Mouse (Mus musculus) testis, adult 2 months (tissue): ENCODE results near the gene Tmed3. TPM values are rescaled to one million over a fixed set of nuclear protein-coding genes. Genes with fewer than 3 reads are reported as not detected.

ENCODE experiments used
- H3K27ac ChIP-seq: fragments of 200-500 bp; 2 replicates; pipeline ENCODE4 v1.5.1; 2012; ENCODE audit warnings: low read depth, low read length; ENCODE audit not compliant: control insufficient read depth, insufficient read depth
- H3K27me3 ChIP-seq: fragments of 200-500 bp; 2 replicates; pipeline ENCODE4 v1.6.1; 2012; ENCODE audit warnings: mild to moderate bottlenecking, low read length, moderate library complexity; ENCODE audit not compliant: control insufficient read depth, insufficient read depth
- H3K36me3 ChIP-seq: fragments of 200-500 bp; 2 replicates; pipeline ENCODE4 v1.6.1; 2012; ENCODE audit warnings: mild to moderate bottlenecking, low read length; ENCODE audit not compliant: control insufficient read depth, insufficient read depth
- H3K4me1 ChIP-seq: fragments of 200-500 bp; 2 replicates; pipeline ENCODE4 v1.6.1; 2012; ENCODE audit warnings: low read length; ENCODE audit not compliant: control insufficient read depth, insufficient read depth
- H3K4me3 ChIP-seq: fragments of 200-500 bp; 2 replicates; pipeline ENCODE4 v1.5.1; 2012; ENCODE audit warnings: low read depth, mild to moderate bottlenecking, low read length, moderate library complexity, mixed read lengths; ENCODE audit not compliant: control insufficient read depth
- CTCF ChIP-seq: fragments of 200-500 bp; IDR thresholded peaks from 2 replicates; pipeline ENCODE4 v1.5.1; 2012; ENCODE audit warnings: low read depth, mild to moderate bottlenecking, inconsistent platforms, low read length, moderate library complexity; ENCODE audit not compliant: control insufficient read depth, insufficient read depth, insufficient replicate concordance
- POLR2A ChIP-seq: fragments of 200-500 bp; IDR thresholded peaks from 2 replicates; pipeline ENCODE4 v1.6.1; 2012; ENCODE audit warnings: low read depth, mild to moderate bottlenecking, inconsistent platforms, low read length, moderate library complexity; ENCODE audit not compliant: control insufficient read depth
- polyA plus RNA-seq: library from polyadenylated mRNA; depleted of rRNA; stranded (reverse); fragments of >200 nt; gene quantifications from 2 replicates; pipeline ENCODE4 v1.2.3, GENCODE M21; 2012; rRNA removed

The Tmed3 gene
- polyA plus RNA-seq = 60.2 and 67.7 TPM in 2 replicates

DNA sequence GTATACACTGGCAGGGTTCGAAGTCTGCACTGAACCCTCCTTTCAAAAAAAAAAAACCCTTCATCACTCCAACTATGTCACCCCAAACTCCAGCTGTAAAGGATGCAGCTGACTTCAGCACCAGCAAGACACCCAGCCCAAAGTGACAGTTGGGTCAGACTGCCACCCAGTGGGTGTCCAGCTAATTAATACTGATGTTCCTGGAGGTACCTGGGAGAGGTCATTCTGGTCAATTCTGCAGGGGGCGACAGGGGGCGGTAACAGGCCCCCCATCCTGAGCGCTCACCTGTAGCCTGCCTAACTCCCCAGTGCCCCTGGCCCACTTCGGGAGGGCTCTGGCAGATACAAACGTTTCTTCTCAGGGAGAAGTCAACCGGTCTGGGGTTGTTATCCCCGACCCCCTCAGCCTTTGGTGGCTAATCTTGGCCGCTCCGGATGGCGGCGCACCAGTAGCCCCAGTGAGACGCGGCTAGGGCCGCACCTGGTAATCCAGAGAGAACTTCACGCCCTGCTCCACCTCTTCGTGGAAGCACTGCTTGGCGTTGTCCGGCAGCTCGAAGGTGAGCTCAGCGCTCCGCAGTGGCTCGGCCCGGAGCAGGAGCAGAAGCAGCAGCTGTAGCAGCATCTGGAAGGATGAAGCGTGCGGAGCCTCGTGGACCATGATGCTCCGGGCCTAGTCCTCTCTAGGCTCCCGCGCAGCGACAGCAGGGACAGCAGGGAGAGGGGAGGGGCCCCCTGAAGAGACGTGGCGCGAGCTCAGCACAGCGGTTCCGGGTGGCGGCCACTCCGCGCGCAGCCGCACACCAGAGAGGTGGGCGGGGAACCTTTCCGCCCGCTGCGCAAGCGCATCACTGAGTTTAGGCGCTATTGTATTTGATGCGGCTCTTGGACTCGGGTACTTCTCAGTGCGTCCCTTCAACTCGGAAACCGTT lies at the start of gene Tmed3:
Tmed3 (minus strand) TSS at position 804 of the 932 bp plus-strand sequence.
- H3K4me1 ChIP-seq = no peaks in the 10 kb centered on the region
- no peaks in the 10 kb centered on the region for H3K36me3 ChIP-seq
- TF ChIP-seq CTCF (no peak), POLR2A (peak; percentile 88)
- no peaks in the 10 kb centered on the region for H3K27me3 ChIP-seq
- peak within 1 kb of the TSS; percentile 90 for H3K4me3 ChIP-seq
- H3K27ac ChIP-seq = peak within 1 kb of the TSS; percentile 96

GRCm38 (mm10) chr9:89740041-89740440 lies 35.2 kb upstream of the Tmed3 start:
- Histone ChIP-seq H3K36me3 (no peaks in the 10 kb centered on the region), H3K4me1 (peaks cover 6% of the 10 kb centered on the region), H3K4me3 (no peak overlapping the region), H3K27ac (no peak overlapping the region), H3K27me3 (no peaks in the 10 kb centered on the region)
- TF ChIP-seq POLR2A = no peak
- TF ChIP-seq CTCF = no peak

DNA sequence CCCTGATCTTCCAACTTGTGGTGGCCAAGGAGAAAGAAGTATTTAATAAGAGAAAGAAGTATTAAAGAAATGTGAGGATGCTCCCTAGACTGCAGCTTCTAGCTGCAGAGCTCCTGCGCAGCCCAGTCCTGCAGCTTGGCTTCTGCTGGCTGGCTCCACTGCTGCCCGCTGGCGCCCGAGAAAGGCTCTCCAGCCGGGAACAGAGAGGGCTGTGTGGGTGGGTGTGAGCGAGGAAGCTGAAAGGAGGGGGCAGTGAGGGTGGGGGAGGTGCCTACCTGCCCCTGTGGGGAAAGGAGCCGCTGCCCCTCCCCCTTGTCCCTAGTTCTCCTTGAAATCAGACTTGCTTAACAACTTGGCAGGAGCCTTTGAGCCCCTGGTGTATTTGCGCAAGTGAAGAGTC lies 33.4 kb upstream of the Tmed3 start, which contains the start of gene Ankrd34c:
Ankrd34c (minus strand) TSS at position 181 of the 400 bp plus-strand sequence.
- Histone ChIP-seq H3K4me1 (peaks cover 6% of the 10 kb centered on the region), H3K36me3 (no peaks in the 10 kb centered on the region), H3K27ac (no peak within 1 kb of the TSS), H3K27me3 (no peaks in the 10 kb centered on the region), H3K4me3 (no peak within 1 kb of the TSS)
- TF ChIP-seq CTCF (no peak), POLR2A (no peak)

DNA sequence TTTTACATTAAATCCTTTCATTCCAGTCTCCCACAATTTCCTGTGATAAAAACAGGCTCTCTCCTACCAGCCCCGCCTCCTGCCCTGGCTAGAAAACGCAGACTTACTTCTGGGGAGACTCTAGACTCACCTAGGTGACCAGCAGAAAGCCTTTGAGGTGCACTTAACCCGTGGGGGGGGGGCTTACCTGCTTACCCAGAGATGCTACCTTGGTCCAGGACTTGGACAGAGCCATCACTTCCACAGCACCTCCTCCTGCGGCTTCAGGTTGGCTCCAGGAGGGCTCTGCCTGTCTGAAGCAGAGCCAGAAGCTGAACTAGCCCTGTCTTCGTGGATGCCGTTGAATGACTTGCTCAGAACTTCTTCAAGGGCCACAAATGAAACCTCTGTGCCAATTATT lies 33.0 kb upstream of the Tmed3 start:
- H3K27me3 ChIP-seq = no peaks in the 10 kb centered on the region
- H3K4me3 ChIP-seq = no peak overlapping the region
- TF ChIP-seq POLR2A = no peak
- TF ChIP-seq CTCF = no peak
- peaks cover 6% of the 10 kb centered on the region for H3K4me1 ChIP-seq
- no peak overlapping the region for H3K27ac ChIP-seq
- H3K36me3 ChIP-seq = no peaks in the 10 kb centered on the region

- H3K27ac ChIP-seq = no peak overlapping the region
- H3K27me3 ChIP-seq = no peaks in the 10 kb centered on the region
- peaks cover 6% of the 10 kb centered on the region for H3K4me1 ChIP-seq
- no peak overlapping the region for H3K4me3 ChIP-seq
- no peaks in the 10 kb centered on the region for H3K36me3 ChIP-seq
- TF ChIP-seq POLR2A = no peak
- no peak for TF ChIP-seq CTCF
Measured at GRCm38 (mm10) chr9:89736932-89737705, 32.3 kb upstream of the Tmed3 start.

GRCm38 (mm10) chr9:89706906-89707305 lies 2.0 kb upstream of the Tmed3 start:
- Histone ChIP-seq H3K4me1 (no peaks in the 10 kb centered on the region), H3K36me3 (no peaks in the 10 kb centered on the region), H3K4me3 (no peak overlapping the region), H3K27ac (no peak overlapping the region), H3K27me3 (no peaks in the 10 kb centered on the region)
- no peak for TF ChIP-seq POLR2A
- TF ChIP-seq CTCF = peak; percentile 24; the same call in 1 of the 2 replicates

GRCm38 (mm10) chr9:89705197-89705533 lies 297 bp upstream of the Tmed3 start:
- H3K36me3 ChIP-seq = no peaks in the 10 kb centered on the region
- no peaks in the 10 kb centered on the region for H3K27me3 ChIP-seq
- H3K4me1 ChIP-seq = no peaks in the 10 kb centered on the region
- peak overlapping the region; percentile 96 for H3K27ac ChIP-seq
- TF ChIP-seq POLR2A (no peak), CTCF (no peak)
- H3K4me3 ChIP-seq = peak overlapping the region; percentile 90
